Mouse (Mus musculus) spleen, adult 2 months (tissue): Measurements from ENCODE around the gene Gm20431. TPM values are rescaled to one million over a fixed set of nuclear protein-coding genes. Genes with fewer than 3 reads are reported as not detected.

Experiments used
- DNase-seq, 2 experiments: peaks; one replicate each; pipeline versions ENCODE4 v3.0.0 to v3.0.0-alpha.2; 2012 to 2021; ENCODE audit warnings: low spot score in 2 of 2, low read depth in 1 of 2
- H3K27ac ChIP-seq: fragments of 200-500 bp; 2 replicates; pipeline ENCODE4 v1.5.1; 2012; ENCODE audit warnings: low read length, inconsistent platforms; ENCODE audit not compliant: insufficient read depth
- H3K27me3 ChIP-seq: fragments of 200-500 bp; 2 replicates; pipeline ENCODE4 v1.6.1; 2012; ENCODE audit warnings: mild to moderate bottlenecking, moderate library complexity, low read length, inconsistent platforms; ENCODE audit not compliant: control insufficient read depth, insufficient read depth
- H3K36me3 ChIP-seq: fragments of 200-500 bp; 2 replicates; pipeline ENCODE4 v1.6.1; 2012; ENCODE audit warnings: mild to moderate bottlenecking, low read length, inconsistent platforms; ENCODE audit not compliant: control insufficient read depth, insufficient read depth
- H3K4me1 ChIP-seq: fragments of 200-500 bp; 2 replicates; pipeline ENCODE4 v1.6.1; 2011; ENCODE audit warnings: inconsistent platforms; ENCODE audit not compliant: control insufficient read depth, insufficient read depth, insufficient read length
- H3K4me3 ChIP-seq: fragments of 200-500 bp; 2 replicates; pipeline ENCODE4 v1.5.1; 2011; ENCODE audit warnings: mild to moderate bottlenecking, inconsistent platforms; ENCODE audit not compliant: insufficient read depth, insufficient read length; ENCODE audit errors: extremely low read depth
- CTCF ChIP-seq: fragments of 200-500 bp; IDR thresholded peaks from 2 replicates; pipeline ENCODE4 v1.5.1; 2011; ENCODE audit warnings: mild to moderate bottlenecking, inconsistent platforms; ENCODE audit not compliant: insufficient read depth, insufficient read length, insufficient replicate concordance; ENCODE audit errors: extremely low read depth
- POLR2A ChIP-seq: fragments of 200-500 bp; IDR thresholded peaks from 2 replicates; pipeline ENCODE4 v1.6.1; 2011; ENCODE audit warnings: low read depth, low read length, inconsistent platforms
- WGBS: fragments of 180-500 bp; shearing (Covaris S2); methylation state at CpG from one replicate; pipeline ENCODE4 v1.1.7; 2018; 5-methylcytosine and 5-hydroxymethylcytosine counted together
- polyA plus RNA-seq: library from polyadenylated mRNA; depleted of rRNA; stranded (reverse); fragments of >200 nt; gene quantifications from 2 replicates; pipeline ENCODE4 v1.2.3, GENCODE M21; 2012

Gene Gm20431
- polyA plus RNA-seq, 1 experiment: 13.2 TPM

GRCm38 (mm10) chr2:167632731-167633536 lies 28.4 kb downstream of the Gm20431 start:
- Histone ChIP-seq H3K4me1 (peaks cover 20% of the 10 kb centered on the region; the same call in 1 of the 2 replicates), H3K4me3 (no peak overlapping the region), H3K27ac (peak overlapping the region; percentile 82), H3K36me3 (no peaks in the 10 kb centered on the region), H3K27me3 (no peaks in the 10 kb centered on the region)
- TF ChIP-seq CTCF: no peak
- TF ChIP-seq POLR2A: no peak
- no peak for DNase-seq
- 67% methylated on average over 12 of the region's 12 CpGs for WGBS

- peak; percentile 97 for DNase-seq
- WGBS: 1% methylated on average over 73 of the region's 87 CpGs
- H3K27ac ChIP-seq: peak within 1 kb of the TSS; percentile 97
- H3K27me3 ChIP-seq: no peaks in the 10 kb centered on the region
- no peak for TF ChIP-seq POLR2A
- TF ChIP-seq CTCF: no peak
- peak within 1 kb of the TSS; percentile 88 for H3K4me3 ChIP-seq
- no peaks in the 10 kb centered on the region for H3K36me3 ChIP-seq
- peaks cover 20% of the 10 kb centered on the region; the same call in 1 of the 2 replicates for H3K4me1 ChIP-seq
Observed at GRCm38 (mm10) chr2:167631591-167632448, 29.5 kb downstream of the Gm20431 start, which contains the start of gene Ube2v1. TSS of gene Ube2v1 (minus strand) at chr2:167632095.

- TF ChIP-seq CTCF (no peak), POLR2A (no peak)
- peak overlapping the region; percentile 88 for H3K4me3 ChIP-seq
- H3K36me3 ChIP-seq: no peaks in the 10 kb centered on the region
- peaks cover 20% of the 10 kb centered on the region; the same call in 1 of the 2 replicates for H3K4me1 ChIP-seq
- peak overlapping the region; percentile 72 for H3K27ac ChIP-seq
- peak in 1 of 2 experiments; percentile 37 for DNase-seq
- WGBS: 1% methylated on average over 31 of the region's 31 CpGs
- no peaks in the 10 kb centered on the region for H3K27me3 ChIP-seq
Observed at GRCm38 (mm10) chr2:167631181-167631590, 30.1 kb downstream of the Gm20431 start.

- DNase-seq: no peak
- Histone ChIP-seq H3K4me1 (peaks cover 20% of the 10 kb centered on the region; the same call in 1 of the 2 replicates), H3K4me3 (peak overlapping the region; percentile 88), H3K27me3 (no peaks in the 10 kb centered on the region), H3K27ac (peak overlapping the region; percentile 43; the same call in 1 of the 2 replicates), H3K36me3 (no peaks in the 10 kb centered on the region)
- TF ChIP-seq CTCF (no peak), POLR2A (no peak)
- 60% methylated on average over 5 of the region's 5 CpGs for WGBS
Observed at GRCm38 (mm10) chr2:167630421-167630820, 30.9 kb downstream of the Gm20431 start.

GRCm38 (mm10) chr2:167629665-167630209 lies 31.6 kb downstream of the Gm20431 start:
- no peaks in the 10 kb centered on the region for H3K36me3 ChIP-seq
- H3K4me1 ChIP-seq: peaks cover 20% of the 10 kb centered on the region; the same call in 1 of the 2 replicates
- H3K27me3 ChIP-seq: no peaks in the 10 kb centered on the region
- WGBS: 79% methylated on average over 11 of the region's 11 CpGs
- DNase-seq: no peak
- H3K4me3 ChIP-seq: no peak overlapping the region
- peak overlapping the region; percentile 43; the same call in 1 of the 2 replicates for H3K27ac ChIP-seq
- TF ChIP-seq CTCF (no peak), POLR2A (no peak)

GRCm38 (mm10) chr2:167628872-167629271 lies 32.4 kb downstream of the Gm20431 start:
- H3K27me3 ChIP-seq: no peaks in the 10 kb centered on the region
- H3K4me3 ChIP-seq: no peak overlapping the region
- no peak for DNase-seq
- no peaks in the 10 kb centered on the region for H3K36me3 ChIP-seq
- peaks cover 18% of the 10 kb centered on the region; the same call in 1 of the 2 replicates for H3K4me1 ChIP-seq
- TF ChIP-seq POLR2A (no peak), CTCF (no peak)
- H3K27ac ChIP-seq: peak overlapping the region; percentile 25; the same call in 1 of the 2 replicates
- WGBS: 61% methylated on average over 4 of the region's 4 CpGs
